Mouse (Mus musculus) liver, adult 2 months (tissue): ENCODE results near the gene Arpc2.

Source experiments
- CTCF ChIP-seq: fragments of 200-500 bp; IDR thresholded peaks from 2 replicates; pipeline ENCODE4 v1.5.1; 2011; ENCODE audit warnings: low read depth, low read length, control low read depth
- POLR2A ChIP-seq: fragments of 200-500 bp; IDR thresholded peaks from 2 replicates; pipeline ENCODE4 v1.6.1; 2011; ENCODE audit warnings: low read length, control low read depth; ENCODE audit not compliant: insufficient read depth; ENCODE audit errors: extremely low read depth

GRCm38 (mm10) chr1:74196621-74197419 is 39.1 kb upstream of the Arpc2 start:
- no peak for TF ChIP-seq CTCF
- TF ChIP-seq POLR2A = no peak
